Comparison of ENCODE assay signal across 36 mouse cellular contexts in the genomic region with DNA sequence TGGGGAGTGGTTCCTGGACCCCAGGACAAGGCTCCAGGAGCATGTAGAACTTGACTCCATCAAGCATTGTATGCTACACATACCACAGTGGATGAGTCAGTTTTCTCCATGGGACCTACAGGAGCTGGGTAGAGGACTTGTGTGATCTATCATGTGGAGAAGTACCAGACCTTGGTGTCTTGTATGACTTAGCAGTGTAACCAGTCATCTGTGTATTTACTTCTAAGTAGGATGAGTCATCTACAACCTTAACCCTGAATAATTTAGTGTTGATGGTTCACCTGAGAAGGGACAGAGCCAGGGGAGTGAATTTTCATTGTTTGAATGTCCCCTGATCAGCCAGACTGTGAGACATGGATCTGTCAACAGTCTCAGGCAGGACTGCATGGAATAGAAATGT. TPM values are rescaled to one million over a fixed set of nuclear protein-coding genes. Genes with fewer than 3 reads are reported as not detected.
"Had no signal": no experiment of that assay in that cellular context is flagged by ENCODE, and none has a peak within 500 bp of the region (broad histone marks: within the 10 kb centered on the region; RNA-seq: fewer than 3 reads in every experiment).

No protein-coding gene starts in this region.

- H3K27ac ChIP-seq: limb, embryonic 10.5 days; limb, embryonic 12.5 days; limb, embryonic 13.5 days; limb, embryonic 15.5 days; liver, embryonic 12.5 days; liver, embryonic 13.5 days; liver, embryonic 14.5 days; liver, embryonic 15.5 days; lung, embryonic 15.5 days; macrophage; midbrain, embryonic 10.5 days; midbrain, embryonic 12.5 days; midbrain, embryonic 13.5 days; midbrain, embryonic 15.5 days; neural tube, embryonic 12.5 days had no signal

- H3K4me3 ChIP-seq: limb, embryonic 10.5 days; limb, embryonic 12.5 days; limb, embryonic 13.5 days; limb, embryonic 15.5 days; liver, embryonic 12.5 days; liver, embryonic 13.5 days; liver, embryonic 15.5 days; lung, embryonic 15.5 days; megakaryocyte, embryonic 14.5 days; midbrain, embryonic 10.5 days; midbrain, embryonic 12.5 days; midbrain, embryonic 13.5 days; midbrain, embryonic 15.5 days; myocyte; neural tube, embryonic 12.5 days had no signal

- H3K36me3 ChIP-seq: limb, embryonic 10.5 days; limb, embryonic 12.5 days; limb, embryonic 13.5 days; limb, embryonic 15.5 days; liver, embryonic 12.5 days; liver, embryonic 13.5 days; liver, embryonic 15.5 days; lung, embryonic 15.5 days; midbrain, embryonic 10.5 days; midbrain, embryonic 12.5 days; midbrain, embryonic 13.5 days; midbrain, embryonic 15.5 days; neural tube, embryonic 12.5 days had no signal

- H3K9ac ChIP-seq: limb, embryonic 12.5 days; limb, embryonic 13.5 days; limb, embryonic 15.5 days; liver, embryonic 12.5 days; liver, embryonic 13.5 days; liver, embryonic 14.5 days; liver, embryonic 15.5 days; liver, postnatal 0 days; lung, embryonic 14.5 days; lung, embryonic 15.5 days; midbrain, embryonic 12.5 days; midbrain, embryonic 13.5 days; midbrain, embryonic 15.5 days; neural tube, embryonic 12.5 days had no signal

- H3K4me1 ChIP-seq: limb, embryonic 15.5 days; liver, embryonic 12.5 days; liver, embryonic 13.5 days; liver, embryonic 15.5 days; lung, embryonic 15.5 days; megakaryocyte, embryonic 14.5 days; neural tube, embryonic 12.5 days had no signal

- ATAC-seq: liver, embryonic 12.5 days; liver, postnatal 0 days; lung, postnatal 0 days; midbrain, embryonic 13.5 days; midbrain, embryonic 15.5 days; midbrain, embryonic 16.5 days had no signal

- H3K4me2 ChIP-seq: limb, embryonic 12.5 days; limb, embryonic 13.5 days; limb, embryonic 15.5 days; liver, embryonic 11.5 days; liver, embryonic 12.5 days; liver, embryonic 13.5 days; liver, embryonic 15.5 days; lung, embryonic 14.5 days; lung, embryonic 15.5 days; midbrain, embryonic 11.5 days; midbrain, embryonic 12.5 days; midbrain, embryonic 13.5 days; midbrain, embryonic 15.5 days; neural tube, embryonic 12.5 days had no signal

- H3K27me3 ChIP-seq: limb, embryonic 12.5 days; limb, embryonic 13.5 days; limb, embryonic 15.5 days; liver, embryonic 13.5 days; liver, embryonic 15.5 days; lung, embryonic 15.5 days; midbrain, embryonic 12.5 days; midbrain, embryonic 13.5 days; midbrain, embryonic 15.5 days; neural tube, embryonic 12.5 days had no signal

- DNase-seq: left cerebral cortex, postnatal 4 days; liver; liver, embryonic 13.5 days; liver, postnatal 0 days; lung, adult 18-20 months; lung, adult 2 months; lung, embryonic 14.5 days; lung, postnatal 10 days; lung, postnatal 14 days; lung, postnatal 36 days; lung, postnatal 4 days; midbrain, embryonic 14.5 days had no signal

- H3K9me3 ChIP-seq: limb, embryonic 10.5 days; limb, embryonic 12.5 days; limb, embryonic 13.5 days; limb, embryonic 15.5 days; liver, embryonic 12.5 days; liver, embryonic 13.5 days; liver, embryonic 15.5 days; lung, embryonic 15.5 days; megakaryocyte, embryonic 14.5 days; midbrain, embryonic 10.5 days; midbrain, embryonic 12.5 days; midbrain, embryonic 13.5 days; midbrain, embryonic 15.5 days; neural tube, embryonic 12.5 days had no signal

RNA-seq across cellular contexts. Expression of a gene that starts 48.4 kb away (rescaled TPM):
- total RNA-seq: megakaryocyte, adult 5-6 weeks; megakaryocyte-erythroid progenitor cell, adult 5-6 weeks; monocyte, adult 5-6 weeks had no signal
- polyA plus RNA-seq: liver, embryonic 12.5 days; liver, embryonic 13.5 days; liver, embryonic 14.5 days; liver, embryonic 16.5 days; liver, postnatal 0 days; myocyte had no signal
